Mouse (Mus musculus): Measurements from ENCODE around the gene Col26a1.

The Col26a1 gene

GRCm38 (mm10) chr5:136882788-136883439 lies at the start of gene Col26a1:
Gene Col26a1, minus strand, starts transcription at chr5:136883209.
- DNase-seq (ENCODE audit: low read depth, low spot score), result no peak

- no peak for DNase-seq (ENCODE audit: low read depth, low spot score)
Measured at GRCm38 (mm10) chr5:136931896-136932295, 48.9 kb upstream of the Col26a1 start.

- DNase-seq (ENCODE audit: low read depth, low spot score), result peak; percentile 89
Measured at GRCm38 (mm10) chr5:136929073-136929472, 46.1 kb upstream of the Col26a1 start.

- no peak for DNase-seq (ENCODE audit: low read depth, low spot score)
Measured at GRCm38 (mm10) chr5:136923751-136924478, 40.9 kb upstream of the Col26a1 start.

GRCm38 (mm10) chr5:136922830-136923229 lies 39.8 kb upstream of the Col26a1 start:
- DNase-seq (ENCODE audit: low read depth, low spot score), result no peak

GRCm38 (mm10) chr5:136919546-136920301 lies 36.7 kb upstream of the Col26a1 start:
- no peak for DNase-seq (ENCODE audit: low read depth, low spot score)

GRCm38 (mm10) chr5:136918655-136919472 lies 35.9 kb upstream of the Col26a1 start:
- DNase-seq (ENCODE audit: low read depth, low spot score), result peak; percentile 82

- DNase-seq (ENCODE audit: low read depth, low spot score), result no peak
Measured at GRCm38 (mm10) chr5:136917613-136918242, 34.7 kb upstream of the Col26a1 start.

GRCm38 (mm10) chr5:136914183-136914582 lies 31.2 kb upstream of the Col26a1 start:
- no peak for DNase-seq (ENCODE audit: low read depth, low spot score)

GRCm38 (mm10) chr5:136907991-136908857 lies 25.2 kb upstream of the Col26a1 start, which contains the start of gene Ift22:
Gene Ift22, plus strand, starts transcription at chr5:136908150.
- DNase-seq (ENCODE audit: low read depth, low spot score), result peak; percentile 92

- no peak for DNase-seq (ENCODE audit: low read depth, low spot score)
Measured at GRCm38 (mm10) chr5:136907587-136907986, 24.6 kb upstream of the Col26a1 start.

GRCm38 (mm10) chr5:136905630-136906029 lies 22.6 kb upstream of the Col26a1 start:
- DNase-seq (ENCODE audit: low read depth, low spot score), result peak; percentile 76

GRCm38 (mm10) chr5:136904621-136905020 lies 21.6 kb upstream of the Col26a1 start:
- DNase-seq (ENCODE audit: low read depth, low spot score), result no peak

GRCm38 (mm10) chr5:136895529-136895963 lies 12.5 kb upstream of the Col26a1 start:
- DNase-seq (ENCODE audit: low read depth, low spot score), result peak; percentile 73

- no peak for DNase-seq (ENCODE audit: low read depth, low spot score)
Measured at GRCm38 (mm10) chr5:136894840-136895528, 12.0 kb upstream of the Col26a1 start.

- no peak for DNase-seq (ENCODE audit: low read depth, low spot score)
Measured at GRCm38 (mm10) chr5:136888539-136889355, 5.7 kb upstream of the Col26a1 start.

GRCm38 (mm10) chr5:136886957-136887356 lies 3.9 kb upstream of the Col26a1 start:
- DNase-seq (ENCODE audit: low read depth, low spot score), result no peak

GRCm38 (mm10) chr5:136882055-136882787 lies 788 bp downstream of the Col26a1 start:
- no peak for DNase-seq (ENCODE audit: low read depth, low spot score)

Data from ES-CJ7 (cell line).